Mouse (Mus musculus): ENCODE results near the gene Vmp1.

DNA sequence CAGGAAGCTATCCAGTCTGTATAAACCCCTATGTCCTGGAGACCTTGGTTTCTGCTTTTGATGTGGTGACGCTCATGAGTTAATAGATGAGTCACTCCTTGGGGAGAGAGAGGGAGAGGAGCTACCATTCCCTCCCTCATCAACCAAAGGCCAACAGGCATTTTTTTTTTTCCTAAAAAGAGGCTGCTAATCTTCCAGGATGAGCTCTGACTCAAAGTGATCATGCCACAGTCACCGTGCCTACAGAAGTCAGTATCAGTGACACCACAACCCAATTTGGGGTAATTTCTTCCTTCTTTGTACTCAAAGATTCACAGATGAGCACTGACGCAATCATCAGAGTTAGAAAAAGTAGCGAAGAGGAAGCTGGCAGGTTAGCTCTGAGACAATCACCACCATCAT lies 31.1 kb downstream of the Vmp1 start:
- TF ChIP-seq GATA1 (IDR thresholded peaks at IDR 0.05; ENCODE audit: low read length) (no peak), TAL1 (IDR thresholded peaks at IDR 0.05; ENCODE audit: low read length) (no peak)

Measured in erythroblast, embryonic 14.5 days (primary cell).